Mouse (Mus musculus): Measurements from ENCODE around the gene Eed. TPM values are rescaled to one million over a fixed set of nuclear protein-coding genes. Genes with fewer than 3 reads are reported as not detected.
"Not testable (repeated sequence)": the region's sequence is repeated elsewhere in the genome, so short reads cannot be mapped to it uniquely, and the experiment has no call there.

Gene Eed
- polyA plus RNA-seq, 1 experiment from 2014 or later = 86.7 TPM

GRCm38 (mm10) chr7:90004781-90005180 is 24.0 kb upstream of the Eed start:
- no peak for DNase-seq (ENCODE audit: low spot score)
- Histone ChIP-seq H3K9me3 (replicated peaks) (no peaks in the 10 kb centered on the region), H3K36me3 (no peaks in the 10 kb centered on the region), H3K27me3 (ENCODE audit: low read depth, poor library complexity, severe bottlenecking) (no peaks in the 10 kb centered on the region), H3K4me1 (peaks cover 6% of the 10 kb centered on the region; the same call in 1 of the 2 replicates), H3K27ac (replicated peaks) (no peak overlapping the region), H3K4me3 (no peak overlapping the region)
- WGBS = 96% methylated on average over 3 of the region's 3 CpGs

DNA sequence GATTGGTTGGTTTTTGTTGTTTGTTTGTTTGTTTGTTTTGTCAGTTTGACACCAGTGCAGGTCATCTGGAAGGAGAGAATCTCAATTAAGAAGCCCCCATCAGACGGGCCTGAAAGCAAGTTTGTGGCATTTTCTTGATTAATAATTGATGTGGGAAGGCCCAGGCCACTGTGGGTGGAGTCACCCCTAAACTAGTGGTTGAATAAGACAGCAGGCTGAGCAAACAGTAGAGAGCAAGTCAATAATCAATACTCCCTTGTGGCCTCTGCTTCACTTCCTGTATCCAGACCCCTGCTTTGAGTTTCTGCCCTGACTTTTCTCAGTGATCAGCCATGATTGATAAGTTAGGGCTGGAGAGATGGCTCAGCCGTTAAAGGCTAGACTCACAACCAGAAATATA is 21.6 kb upstream of the Eed start:
- WGBS = 83% methylated on average over 2 of the region's 2 CpGs
- Histone ChIP-seq H3K27me3 (ENCODE audit: low read depth, poor library complexity, severe bottlenecking) (no peaks in the 10 kb centered on the region), H3K27ac (replicated peaks) (no peak overlapping the region), H3K36me3 (no peaks in the 10 kb centered on the region), H3K9me3 (replicated peaks) (no peaks in the 10 kb centered on the region), H3K4me3 (no peak overlapping the region), H3K4me1 (peaks cover 15% of the 10 kb centered on the region)
- DNase-seq (ENCODE audit: low spot score) = no peak

DNA sequence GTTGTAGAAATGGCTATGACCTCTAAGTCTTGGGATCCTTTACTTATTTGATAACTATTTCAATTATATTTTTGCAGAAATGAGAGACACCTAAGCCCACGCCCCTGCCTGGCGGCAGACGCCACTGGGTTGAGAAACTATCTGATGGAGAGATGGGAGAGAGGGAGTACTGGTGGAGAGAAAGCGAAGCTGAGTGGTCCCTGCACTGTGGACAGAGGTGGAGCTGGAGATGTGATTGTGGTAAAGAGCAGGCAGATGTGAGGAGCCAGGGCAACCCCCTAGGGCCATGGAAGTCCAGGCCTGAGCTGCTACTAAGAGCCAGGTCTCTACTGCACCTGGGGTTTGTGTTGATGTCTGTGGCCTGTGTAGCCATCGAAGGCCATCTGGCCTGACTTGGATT is 18.7 kb upstream of the Eed start:
- DNase-seq (ENCODE audit: low spot score) = no peak
- WGBS = 96% methylated on average over 5 of the region's 5 CpGs
- H3K27me3 ChIP-seq (ENCODE audit: low read depth, poor library complexity, severe bottlenecking) = no peaks in the 10 kb centered on the region
- H3K9me3 ChIP-seq (replicated peaks) = no peaks in the 10 kb centered on the region
- H3K4me3 ChIP-seq = no peak overlapping the region
- H3K36me3 ChIP-seq = no peaks in the 10 kb centered on the region
- H3K27ac ChIP-seq (replicated peaks) = no peak overlapping the region
- peaks cover 9% of the 10 kb centered on the region for H3K4me1 ChIP-seq

DNA sequence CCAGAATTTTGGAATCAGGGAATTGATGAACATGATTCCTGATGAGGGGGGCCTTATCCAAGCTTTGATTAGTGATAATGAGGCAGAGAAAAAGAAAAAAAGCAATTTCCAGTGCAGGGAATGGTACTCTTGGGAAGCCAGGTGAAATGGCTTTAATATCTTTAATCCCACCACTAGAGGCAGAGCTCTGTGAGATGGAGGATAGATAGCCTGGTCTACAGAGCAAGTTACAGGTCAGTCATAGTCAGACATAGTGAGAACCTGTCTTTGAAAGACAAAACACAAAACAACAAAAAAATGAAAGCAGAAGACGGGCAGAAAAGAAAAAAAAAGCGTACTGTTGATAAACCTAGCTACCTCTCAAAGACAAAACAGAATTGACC is 17.8 kb upstream of the Eed start:
- Histone ChIP-seq H3K36me3 (no peaks in the 10 kb centered on the region), H3K27me3 (ENCODE audit: low read depth, poor library complexity, severe bottlenecking) (no peaks in the 10 kb centered on the region), H3K9me3 (replicated peaks) (no peaks in the 10 kb centered on the region), H3K4me1 (peaks cover 9% of the 10 kb centered on the region), H3K27ac (replicated peaks) (peak overlapping the region; percentile 49), H3K4me3 (0 out of 2 replicates have a peak overlapping the region, but pooled peaks have one; percentile 27)
- no peak for DNase-seq (ENCODE audit: low spot score)
- 73% methylated on average over 2 of the region's 2 CpGs for WGBS

DNA sequence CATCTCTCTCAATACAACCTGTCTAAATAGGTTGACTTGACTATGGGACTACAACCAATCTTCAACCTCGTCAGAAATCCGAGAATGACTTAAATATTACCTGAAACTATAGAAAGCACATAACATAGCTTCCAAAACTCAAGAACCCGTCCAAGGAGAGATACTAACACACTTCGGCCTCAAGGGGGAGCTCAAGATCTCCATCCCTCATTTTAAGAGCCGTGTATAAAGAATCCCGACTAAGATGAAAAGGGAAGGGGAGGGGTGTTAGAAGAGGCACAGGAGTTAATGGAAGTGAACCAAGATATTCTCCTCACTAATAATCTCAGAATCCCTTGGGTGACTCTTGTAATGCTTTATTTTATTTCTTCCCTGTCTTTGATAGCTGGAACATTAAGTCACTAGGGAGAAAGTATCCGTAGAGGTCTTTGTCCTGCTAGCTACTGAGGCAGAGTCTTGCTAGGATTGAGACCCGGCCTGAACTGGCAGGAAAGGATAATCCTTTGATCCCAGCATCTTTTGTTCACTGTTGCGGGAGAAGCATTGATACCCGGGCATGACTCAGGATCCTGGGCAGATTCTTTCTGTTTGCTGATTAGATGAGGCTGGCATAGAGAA is 17.3 kb upstream of the Eed start:
- Histone ChIP-seq H3K9me3 (replicated peaks) (no peaks in the 10 kb centered on the region), H3K4me3 (peak overlapping the region; percentile 27; the same call in 1 of the 2 replicates), H3K27ac (replicated peaks) (peak overlapping the region; percentile 49), H3K27me3 (ENCODE audit: low read depth, poor library complexity, severe bottlenecking) (no peaks in the 10 kb centered on the region), H3K36me3 (no peaks in the 10 kb centered on the region), H3K4me1 (peaks cover 9% of the 10 kb centered on the region)
- 7% methylated on average over 10 of the region's 10 CpGs for WGBS
- DNase-seq (ENCODE audit: low spot score) = peak; percentile 51

- not testable (repeated sequence) for H3K9me3 ChIP-seq (replicated peaks); H3K36me3 ChIP-seq; H3K27ac ChIP-seq (replicated peaks); H3K4me1 ChIP-seq; H3K4me3 ChIP-seq; DNase-seq (ENCODE audit: low spot score); H3K27me3 ChIP-seq (ENCODE audit: low read depth, poor library complexity, severe bottlenecking)
- WGBS = 35% methylated on average over 5 of the region's 5 CpGs
Observed at GRCm38 (mm10) chr7:89997526-89997925, 16.7 kb upstream of the Eed start.

DNA sequence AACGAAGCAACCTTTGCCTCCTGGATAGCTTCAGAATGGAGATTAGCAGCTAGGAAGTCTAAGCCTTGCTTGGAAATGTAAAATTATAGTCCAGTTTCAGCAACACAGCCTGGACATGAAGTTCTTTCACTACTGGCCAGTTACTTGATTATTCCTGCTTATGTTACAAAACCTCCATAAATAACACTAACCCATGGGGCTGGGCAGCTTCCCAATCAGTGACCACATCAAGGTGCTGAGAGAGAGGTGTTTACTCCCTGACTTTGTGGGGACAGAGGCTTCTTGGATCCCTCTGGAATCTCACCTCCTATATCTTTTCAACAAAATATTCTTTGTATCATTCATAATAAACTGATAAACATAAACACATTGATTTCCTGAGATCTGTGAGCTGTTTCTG is 12.3 kb upstream of the Eed start:
- Histone ChIP-seq H3K9me3 (replicated peaks) (no peaks in the 10 kb centered on the region), H3K36me3 (no peaks in the 10 kb centered on the region), H3K4me1 (peaks cover under 1% of the 10 kb centered on the region; the same call in 1 of the 2 replicates), H3K4me3 (no peak overlapping the region), H3K27ac (replicated peaks) (no peak overlapping the region), H3K27me3 (ENCODE audit: low read depth, poor library complexity, severe bottlenecking) (no peaks in the 10 kb centered on the region)
- WGBS = 94% methylated on average over 1 of the region's 1 CpGs
- no peak for DNase-seq (ENCODE audit: low spot score)

DNA sequence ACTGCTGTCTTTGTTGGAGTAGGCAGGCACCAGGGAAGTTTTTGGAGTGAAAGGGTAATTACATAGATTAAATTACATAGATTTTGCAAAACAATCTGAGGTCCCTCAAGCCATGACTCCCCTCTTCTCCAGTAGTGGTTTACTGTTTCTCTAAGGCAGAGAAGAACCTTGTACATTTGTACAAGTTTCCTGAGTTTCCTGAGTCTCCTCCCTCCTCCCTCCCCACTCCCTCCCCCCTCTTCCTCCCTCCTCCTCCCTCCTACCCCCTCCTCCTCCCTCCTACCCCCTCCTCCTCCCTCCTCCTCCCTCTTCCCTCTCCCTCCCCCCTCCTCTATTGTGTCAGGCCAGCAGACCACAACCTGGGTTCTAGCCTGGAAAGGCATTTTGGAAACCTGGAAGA is 3.6 kb upstream of the Eed start:
- no peak overlapping the region for H3K4me3 ChIP-seq
- no peaks in the 10 kb centered on the region for H3K36me3 ChIP-seq
- peaks cover 12% of the 10 kb centered on the region for H3K4me1 ChIP-seq
- no peaks in the 10 kb centered on the region for H3K9me3 ChIP-seq (replicated peaks)
- no peak for DNase-seq (ENCODE audit: low spot score)
- H3K27me3 ChIP-seq (ENCODE audit: low read depth, poor library complexity, severe bottlenecking) = no peaks in the 10 kb centered on the region
- H3K27ac ChIP-seq (replicated peaks) = no peak overlapping the region

- Histone ChIP-seq H3K9me3 (replicated peaks) (no peaks in the 10 kb centered on the region), H3K4me1 (peaks cover 20% of the 10 kb centered on the region), H3K27me3 (ENCODE audit: low read depth, poor library complexity, severe bottlenecking) (no peaks in the 10 kb centered on the region), H3K4me3 (no peak overlapping the region), H3K27ac (replicated peaks) (no peak overlapping the region), H3K36me3 (no peaks in the 10 kb centered on the region)
- WGBS = 91% methylated on average over 2 of the region's 2 CpGs
- DNase-seq (ENCODE audit: low spot score) = no peak
Observed at GRCm38 (mm10) chr7:89983441-89983840, 2.7 kb upstream of the Eed start.

DNA sequence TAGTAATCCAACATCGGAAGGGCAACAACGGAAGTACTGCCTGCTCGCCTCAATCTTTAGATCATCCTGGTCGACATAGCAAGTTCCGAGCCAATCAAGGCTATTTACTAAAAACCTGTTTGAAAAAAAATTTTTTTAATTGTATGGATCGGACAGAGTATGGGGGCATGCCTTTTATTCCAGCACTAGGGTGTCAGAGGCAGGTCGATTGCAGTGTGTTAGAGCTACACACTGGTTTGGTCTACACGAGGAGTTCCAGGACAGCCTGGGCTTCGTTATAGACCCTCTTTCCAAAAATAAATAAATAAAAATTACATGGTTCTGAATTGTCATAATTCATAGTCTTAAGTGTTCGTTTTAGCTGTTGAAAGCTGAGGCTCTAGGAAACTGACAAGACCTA is 774 bp upstream of the Eed start:
- H3K9me3 ChIP-seq (replicated peaks) = no peaks in the 10 kb centered on the region
- peak overlapping the region; percentile 98 for H3K27ac ChIP-seq (replicated peaks)
- H3K4me3 ChIP-seq = peak overlapping the region; percentile 92
- no peak for DNase-seq (ENCODE audit: low spot score)
- H3K4me1 ChIP-seq = peaks cover 22% of the 10 kb centered on the region
- 18% methylated on average over 10 of the region's 10 CpGs for WGBS
- peaks cover 10% of the 10 kb centered on the region for H3K36me3 ChIP-seq
- no peaks in the 10 kb centered on the region for H3K27me3 ChIP-seq (ENCODE audit: low read depth, poor library complexity, severe bottlenecking)

GRCm38 (mm10) chr7:89980133-89980484 is 674 bp downstream of the Eed start:
- Histone ChIP-seq H3K27ac (replicated peaks) (peak overlapping the region; percentile 98), H3K4me3 (peak overlapping the region; percentile 92), H3K27me3 (ENCODE audit: low read depth, poor library complexity, severe bottlenecking) (no peaks in the 10 kb centered on the region), H3K36me3 (peaks cover 25% of the 10 kb centered on the region), H3K4me1 (peaks cover 22% of the 10 kb centered on the region), H3K9me3 (replicated peaks) (no peaks in the 10 kb centered on the region)
- WGBS = under 1% methylated on average over 31 of the region's 31 CpGs
- DNase-seq (ENCODE audit: low spot score) = no peak

DNA sequence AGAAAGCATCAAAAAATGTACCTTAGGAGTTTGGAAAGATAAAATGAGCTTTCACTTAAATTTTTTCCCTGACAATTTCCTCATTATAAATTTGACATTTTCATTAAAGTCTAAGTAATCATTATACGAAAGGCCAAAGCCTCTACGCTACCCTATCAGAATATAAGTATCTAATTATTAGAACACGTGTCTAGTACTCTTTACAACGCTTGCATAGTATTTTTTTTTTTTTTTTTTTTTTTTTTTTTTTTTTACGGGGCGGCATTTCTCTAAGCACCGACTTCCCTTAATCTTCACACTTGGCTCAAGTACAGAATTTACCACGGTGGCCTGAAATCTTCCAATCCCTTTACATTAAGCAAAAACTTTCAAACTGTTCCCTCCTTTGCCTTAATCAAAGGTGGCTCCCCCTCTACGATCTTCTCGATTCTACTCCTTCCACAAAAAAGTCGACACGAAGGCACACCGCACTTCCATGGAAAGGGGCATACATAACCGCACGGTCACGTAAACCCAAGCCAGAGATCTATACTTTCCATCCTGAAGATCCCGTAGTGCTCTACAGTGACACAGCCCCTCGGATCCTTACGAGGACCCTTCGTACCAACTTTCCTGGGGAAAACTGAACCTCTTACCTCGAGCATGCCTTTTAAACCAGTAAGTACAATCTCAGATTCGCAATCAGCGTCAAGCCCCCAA is 1.2 kb downstream of the Eed start:
- Histone ChIP-seq H3K27ac (replicated peaks) (peak overlapping the region; percentile 98), H3K9me3 (replicated peaks) (no peaks in the 10 kb centered on the region), H3K4me3 (peak overlapping the region; percentile 92), H3K4me1 (peaks cover 21% of the 10 kb centered on the region), H3K36me3 (peaks cover 29% of the 10 kb centered on the region), H3K27me3 (ENCODE audit: low read depth, poor library complexity, severe bottlenecking) (no peaks in the 10 kb centered on the region)
- no peak for DNase-seq (ENCODE audit: low spot score)
- WGBS = 5% methylated on average over 23 of the region's 23 CpGs

DNA sequence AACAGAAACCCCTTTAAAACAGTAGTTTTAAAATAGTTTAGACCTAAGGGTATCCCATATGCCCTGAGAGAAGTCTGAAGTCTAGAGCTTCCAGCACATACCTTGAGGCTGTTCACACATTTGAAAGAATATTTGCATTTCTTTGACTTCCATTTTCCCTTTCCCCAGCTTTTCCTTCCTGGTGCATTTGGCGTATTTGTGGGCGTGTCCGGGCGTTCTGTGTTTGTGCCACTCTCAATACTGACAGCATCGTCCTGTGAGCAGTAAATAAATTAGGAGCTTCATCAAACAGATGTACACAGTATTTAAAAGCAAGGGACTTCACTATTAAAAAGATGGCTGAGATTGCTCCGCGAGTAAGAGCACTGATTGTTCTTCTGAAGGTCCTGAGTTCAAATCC is 4.0 kb downstream of the Eed start:
- peaks cover 56% of the 10 kb centered on the region for H3K36me3 ChIP-seq

More for the DNA sequence above, 4.0 kb downstream of the Eed start:
- Histone ChIP-seq H3K4me1 (peaks cover 15% of the 10 kb centered on the region), H3K27me3 (ENCODE audit: low read depth, poor library complexity, severe bottlenecking) (no peaks in the 10 kb centered on the region), H3K4me3 (no peak overlapping the region), H3K27ac (replicated peaks) (no peak overlapping the region), H3K9me3 (replicated peaks) (no peaks in the 10 kb centered on the region)
- WGBS = 89% methylated on average over 7 of the region's 7 CpGs
- no peak for DNase-seq (ENCODE audit: low spot score)

Data from midbrain, embryonic 10.5 days (tissue).